Mouse (Mus musculus) stomach, postnatal 0 days (tissue): ENCODE results near the gene Nt5dc3. TPM values are rescaled to one million over a fixed set of nuclear protein-coding genes. Genes with fewer than 3 reads are reported as not detected.
A peak's percentile ranks its signal among the peaks of the same experiment; 100 is the strongest.

Experiments
- ATAC-seq: fragments of 200-750 bp; cut with Nextera tagmentation; 2 replicates; pipeline ENCODE4 v1.8.0; 2017; ENCODE audit not compliant: low FRiP score, low TSS enrichment
- DNase-seq: peaks from one replicate; pipeline ENCODE4 v3.0.0-alpha.2; 2016; ENCODE audit warnings: low spot score
- H3K27ac ChIP-seq: fragments of 300-500 bp; sonication (generic); replicated peaks from 2 replicates; pipeline ENCODE4 v1.5.1; 2014; ENCODE audit warnings: mild to moderate bottlenecking, control low read depth
- H3K27me3 ChIP-seq: fragments of 300-500 bp; sonication (generic); 2 replicates; pipeline ENCODE4 v1.6.1; 2014; ENCODE audit warnings: low read length; ENCODE audit not compliant: control insufficient read depth, insufficient read depth
- H3K36me3 ChIP-seq: fragments of 300-500 bp; sonication (generic); 2 replicates; pipeline ENCODE4 v1.6.1; 2014; ENCODE audit warnings: low read length, mixed read lengths; ENCODE audit not compliant: control insufficient read depth, insufficient read depth
- H3K4me1 ChIP-seq: fragments of 300-500 bp; sonication (generic); replicated peaks from 2 replicates; pipeline ENCODE4 v1.6.1; 2014; ENCODE audit warnings: antibody characterized with exemption; ENCODE audit not compliant: control insufficient read depth, insufficient read depth
- H3K4me2 ChIP-seq: fragments of 300-500 bp; sonication (generic); replicated peaks from 2 replicates; pipeline ENCODE4 v1.6.1; 2014; ENCODE audit warnings: low read depth, mild to moderate bottlenecking, control low read depth, moderate library complexity
- H3K4me3 ChIP-seq: fragments of 300-500 bp; sonication (generic); 2 replicates; pipeline ENCODE4 v1.5.1; 2014; ENCODE audit warnings: low read depth, low read length, control low read depth
- H3K9ac ChIP-seq: fragments of 300-500 bp; sonication (generic); 2 replicates; pipeline ENCODE4 v1.6.1; 2014; ENCODE audit warnings: mild to moderate bottlenecking, low read length, control low read depth, mixed read lengths
- H3K9me3 ChIP-seq: fragments of 300-500 bp; sonication (generic); 2 replicates; pipeline ENCODE4 v1.6.1; 2016; ENCODE audit warnings: low read length; ENCODE audit not compliant: control insufficient read depth
- CTCF ChIP-seq: IDR thresholded peaks from 2 replicates; pipeline ENCODE4 v1.5.1; 2016; ENCODE audit warnings: antibody characterized with exemption, low read depth, mild to moderate bottlenecking, moderate library complexity
- EP300 ChIP-seq: optimal IDR thresholded peaks from 2 replicates; pipeline ENCODE3; 2016; ENCODE audit warnings: antibody characterized with exemption
- WGBS: fragments of 180-500 bp; shearing (Covaris S2); extraction: QIAGEN DNeasy Blood & Tissue Kit; methylation state at CpG from one replicate; pipeline ENCODE4 v1.1.7; 2014; 5-methylcytosine and 5-hydroxymethylcytosine counted together
- polyA plus RNA-seq: library from polyadenylated mRNA; unstranded; fragments of >200 nt; fragmentation: Nextera tagmentation; extraction: Ambion mirVana; gene quantifications from 2 replicates; pipeline ENCODE4 v1.2.1, GENCODE M21; 2015

The Nt5dc3 gene
- polyA plus RNA-seq, 1 experiment from 2014 or later = 1.2 TPM

GRCm38 (mm10) chr10:86773360-86773759 is 5.4 kb upstream of the Nt5dc3 start:
- TF ChIP-seq EP300 (no peak), CTCF (no peak)
- no peak overlapping the region for H3K4me2 ChIP-seq
- no peak for ATAC-seq
- WGBS = 39% methylated on average over 4 of the region's 4 CpGs
- H3K27ac ChIP-seq = no peak overlapping the region
- H3K9ac ChIP-seq = no peak overlapping the region
- H3K4me3 ChIP-seq = no peak overlapping the region
- DNase-seq = no peak
- no peaks in the 10 kb centered on the region for H3K9me3 ChIP-seq
- no peaks in the 10 kb centered on the region for H3K4me1 ChIP-seq
- no peaks in the 10 kb centered on the region for H3K36me3 ChIP-seq
- no peaks in the 10 kb centered on the region for H3K27me3 ChIP-seq

DNA sequence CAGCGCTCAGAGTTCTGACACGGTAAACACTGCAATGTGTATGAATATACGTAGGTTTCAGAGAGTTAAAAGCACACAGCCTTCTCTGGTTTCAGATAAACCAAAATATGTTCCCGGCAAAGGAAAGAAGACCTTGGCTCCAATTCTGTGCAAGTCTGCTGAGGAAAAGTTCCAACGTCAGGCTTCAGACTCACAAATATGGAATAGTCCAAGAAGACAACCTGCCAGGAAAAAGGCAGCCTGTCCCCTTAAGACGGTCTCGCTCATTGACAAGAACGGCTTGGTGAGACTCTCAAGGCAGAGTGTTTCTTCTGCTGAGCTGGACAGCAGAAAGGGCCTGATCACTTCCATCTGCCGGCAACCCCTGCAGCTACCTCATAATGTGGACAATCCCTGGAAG is 2.5 kb upstream of the Nt5dc3 start:
- H3K27me3 ChIP-seq = no peaks in the 10 kb centered on the region
- H3K4me3 ChIP-seq = no peak overlapping the region
- ATAC-seq (no peak), DNase-seq (no peak)
- no peak overlapping the region for H3K4me2 ChIP-seq
- no peak overlapping the region for H3K9ac ChIP-seq
- TF ChIP-seq CTCF = no peak
- no peak for TF ChIP-seq EP300
- H3K4me1 ChIP-seq = 0 out of 2 replicates have a peak, but pooled peaks cover 2% of the 10 kb centered on the region
- H3K27ac ChIP-seq = no peak overlapping the region
- WGBS = 43% methylated on average over 9 of the region's 9 CpGs
- no peaks in the 10 kb centered on the region for H3K9me3 ChIP-seq
- no peaks in the 10 kb centered on the region for H3K36me3 ChIP-seq

DNA sequence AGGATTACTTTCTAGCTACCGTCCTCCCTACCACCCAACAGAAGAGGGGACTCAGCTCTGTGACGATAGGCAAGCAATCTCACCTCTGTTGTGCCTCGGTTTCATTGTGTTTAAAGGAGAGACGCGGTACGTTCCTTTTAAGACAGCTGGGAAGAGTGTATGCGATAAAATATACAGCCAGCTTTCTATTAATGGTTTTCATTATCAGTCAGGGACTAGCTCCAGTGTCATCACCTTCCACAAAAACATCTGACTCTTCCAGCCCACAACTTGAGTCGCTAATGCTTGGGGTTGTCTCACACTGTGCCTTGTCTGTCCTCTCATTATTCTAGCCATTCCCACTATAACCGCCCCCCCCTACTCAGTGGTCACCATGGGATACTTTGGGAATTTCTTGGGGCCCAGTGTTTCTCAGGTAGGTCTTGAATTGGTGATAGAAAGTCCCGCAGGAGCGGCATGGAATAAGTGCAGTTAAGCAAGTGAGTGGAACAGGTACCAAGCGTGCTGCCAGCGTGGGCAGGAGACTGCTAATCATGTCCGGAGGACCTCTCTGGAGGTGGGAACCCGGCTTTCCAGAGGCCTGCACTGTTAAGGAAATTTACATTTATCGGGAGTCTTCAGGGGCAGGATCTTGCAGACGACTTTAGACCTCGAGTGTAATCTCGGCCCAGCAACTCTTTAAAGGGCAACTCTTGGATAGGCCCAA is 1.0 kb upstream of the Nt5dc3 start:
- H3K4me2 ChIP-seq = peak overlapping the region; percentile 100
- H3K9ac ChIP-seq = peak overlapping the region; percentile 56
- H3K4me3 ChIP-seq = peak overlapping the region; percentile 76
- H3K36me3 ChIP-seq = no peaks in the 10 kb centered on the region
- H3K4me1 ChIP-seq = 0 out of 2 replicates have a peak, but pooled peaks cover 2% of the 10 kb centered on the region
- TF ChIP-seq EP300 = no peak
- no peak for TF ChIP-seq CTCF
- no peaks in the 10 kb centered on the region for H3K9me3 ChIP-seq
- peak overlapping the region; percentile 78 for H3K27ac ChIP-seq
- ATAC-seq (no peak), DNase-seq (no peak)
- no peaks in the 10 kb centered on the region for H3K27me3 ChIP-seq
- WGBS = 51% methylated on average over 19 of the region's 19 CpGs

GRCm38 (mm10) chr10:86779117-86779755 is 431 bp downstream of the Nt5dc3 start:
- WGBS = 2% methylated on average over 56 of the region's 58 CpGs
- peak overlapping the region; percentile 76 for H3K9ac ChIP-seq
- DNase-seq (peak; percentile 42), ATAC-seq (no peak)
- peak; percentile 23; the same call in 1 of the 2 replicates for TF ChIP-seq CTCF
- TF ChIP-seq EP300 = no peak
- H3K9me3 ChIP-seq = no peaks in the 10 kb centered on the region
- H3K27me3 ChIP-seq = no peaks in the 10 kb centered on the region
- peak overlapping the region; percentile 100 for H3K4me2 ChIP-seq
- peak overlapping the region; percentile 76 for H3K4me3 ChIP-seq
- no peaks in the 10 kb centered on the region for H3K36me3 ChIP-seq
- H3K4me1 ChIP-seq = 0 out of 2 replicates have a peak, but pooled peaks cover 2% of the 10 kb centered on the region
- peak overlapping the region; percentile 87 for H3K27ac ChIP-seq

DNA sequence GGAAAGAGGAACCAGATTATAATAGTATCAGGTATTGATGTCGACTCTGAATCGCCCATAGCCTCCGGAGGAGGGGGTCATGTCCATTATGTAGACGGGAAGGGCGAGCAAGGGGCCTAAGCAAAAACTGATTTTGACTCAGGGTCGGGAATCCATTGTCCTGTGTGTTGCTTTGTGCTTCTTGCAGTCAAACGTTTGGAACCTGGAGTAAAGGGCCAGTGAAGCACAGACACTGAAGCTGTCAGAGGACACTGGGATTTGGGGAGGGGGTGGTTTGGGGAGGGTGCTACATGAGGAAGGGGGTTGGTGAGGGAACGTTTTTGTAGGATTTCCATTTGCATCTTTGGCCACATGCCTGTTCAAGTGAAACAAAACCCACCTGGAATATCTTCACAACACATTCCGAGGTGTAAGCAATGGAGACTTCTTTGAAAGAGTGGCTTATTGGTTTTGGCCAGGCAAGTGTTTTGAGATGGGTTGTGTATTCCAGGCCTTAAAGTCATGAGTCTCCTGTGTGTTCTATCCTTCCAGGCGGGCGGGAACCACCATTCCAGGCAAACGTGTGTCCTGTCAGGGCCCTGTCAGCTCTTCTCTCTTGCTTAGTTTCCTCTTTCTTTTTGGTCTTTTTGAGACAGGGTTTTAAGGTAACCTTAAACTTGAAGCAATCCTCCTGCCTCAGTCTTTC is 1.2 kb downstream of the Nt5dc3 start:
- ATAC-seq (no peak), DNase-seq (no peak)
- H3K4me3 ChIP-seq = peak overlapping the region; percentile 76
- TF ChIP-seq CTCF (no peak), EP300 (no peak)
- no peaks in the 10 kb centered on the region for H3K27me3 ChIP-seq
- WGBS = 33% methylated on average over 12 of the region's 12 CpGs
- H3K4me1 ChIP-seq = 0 out of 2 replicates have a peak, but pooled peaks cover 2% of the 10 kb centered on the region
- H3K9ac ChIP-seq = peak overlapping the region; percentile 76
- no peak overlapping the region for H3K27ac ChIP-seq
- no peaks in the 10 kb centered on the region for H3K36me3 ChIP-seq
- H3K9me3 ChIP-seq = no peaks in the 10 kb centered on the region
- peak overlapping the region; percentile 100 for H3K4me2 ChIP-seq
